In the genomic region with DNA sequence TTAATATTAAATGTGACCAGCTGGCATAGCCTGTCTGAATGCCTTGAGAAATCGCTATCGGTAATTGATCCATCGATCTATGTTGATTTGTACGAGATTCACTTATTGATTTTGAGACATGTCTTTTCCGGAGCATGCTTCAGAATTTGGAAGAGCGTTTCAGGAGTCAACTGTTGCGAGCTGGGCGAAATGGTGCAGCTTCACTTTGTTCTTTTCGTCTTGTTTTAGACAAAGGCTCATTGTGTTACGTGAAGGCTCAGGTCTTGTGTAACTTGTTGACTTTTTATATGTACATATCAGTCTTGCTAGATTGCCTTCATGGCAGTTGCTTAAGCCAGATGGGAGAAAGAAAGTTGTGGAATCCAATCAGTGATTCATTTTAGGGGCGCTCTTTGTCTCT, we compare ENCODE assay signal across 30 mouse cellular contexts. TPM values are rescaled to one million over a fixed set of nuclear protein-coding genes. Genes with fewer than 3 reads are reported as not detected.
DNase-seq lines count a peak whose midpoint lies in the region; ATAC-seq and TF ChIP-seq lines count a peak whose summit lies in the region.
"Had no signal": no experiment of that assay in that cellular context is flagged by ENCODE, and none has a peak within 500 bp of the region (broad histone marks: within the 10 kb centered on the region; RNA-seq: fewer than 3 reads in every experiment).

No protein-coding gene starts in this region.

- peaks cover 38% of the 10 kb centered on the region for H3K4me1 ChIP-seq in embryonic facial prominence, embryonic 13.5 days
- H3K4me1 ChIP-seq in embryonic facial prominence, embryonic 10.5 days = peaks cover 4% of the 10 kb centered on the region; the same call in 1 of the 2 replicates
- no peaks in the 10 kb centered on the region; the same call in 1 of the 2 replicates for H3K4me1 ChIP-seq in heart, embryonic 10.5 days
- H3K4me1 ChIP-seq in liver, adult 2 months (ENCODE audit: control insufficient read depth, insufficient read depth, low read length) = peaks cover 33% of the 10 kb centered on the region
- H3K4me1 ChIP-seq in stomach, postnatal 0 days (replicated peaks; ENCODE audit: control insufficient read depth, insufficient read depth) = no peaks in the 10 kb centered on the region

- H3K79me2 ChIP-seq in liver, adult 2 months (ENCODE audit: control insufficient read depth, insufficient read depth, low read length) = peaks cover 16% of the 10 kb centered on the region

- H3K9me3 ChIP-seq in embryonic facial prominence, embryonic 13.5 days = no peaks in the 10 kb centered on the region
- no peaks in the 10 kb centered on the region for H3K9me3 ChIP-seq in embryonic facial prominence, embryonic 10.5 days
- H3K9me3 ChIP-seq in heart, embryonic 10.5 days = no peaks in the 10 kb centered on the region
- H3K9me3 ChIP-seq in stomach, postnatal 0 days (ENCODE audit: control insufficient read depth, low read length) = no peaks in the 10 kb centered on the region
- H3K9me3 ChIP-seq: limb, embryonic 13.5 days; liver, embryonic 13.5 days had no signal

- H3K36me3 ChIP-seq in embryonic facial prominence, embryonic 13.5 days = peaks cover 26% of the 10 kb centered on the region
- H3K36me3 ChIP-seq in embryonic facial prominence, embryonic 10.5 days (replicated peaks) = peaks cover 16% of the 10 kb centered on the region
- peaks cover 36% of the 10 kb centered on the region for H3K36me3 ChIP-seq in heart, embryonic 10.5 days
- H3K36me3 ChIP-seq in liver, adult 2 months (ENCODE audit: control insufficient read depth, insufficient read depth, low read length) = peaks cover 28% of the 10 kb centered on the region
- H3K36me3 ChIP-seq in stomach, postnatal 0 days (ENCODE audit: control insufficient read depth, insufficient read depth, low read length) = peaks cover 8% of the 10 kb centered on the region; the same call in 1 of the 2 replicates

- TF ChIP-seq EP300 in stomach, postnatal 0 days (optimal IDR thresholded peaks at IDR 0.05) = no peak

- TF ChIP-seq POLR2A in liver, adult 2 months (IDR thresholded peaks at IDR 0.05; ENCODE audit: extremely low read depth, insufficient read depth, low read length) = no peak

- no peak for DNase-seq in embryonic facial prominence, embryonic 10.5 days (ENCODE audit: low spot score)
- DNase-seq in heart, adult 11 months = peak; percentile 19
- no peak for DNase-seq in heart, embryonic 10.5 days (ENCODE audit: low spot score)
- DNase-seq in liver, adult 2 months (ENCODE audit: extremely low read depth, low read depth, low spot score) = peak; percentile 71
- DNase-seq in liver = no peak
- no peak for DNase-seq in stomach, postnatal 0 days (ENCODE audit: low spot score)
- no peak for DNase-seq in left cerebral cortex, postnatal 10 days (ENCODE audit: extremely low spot score in 1 of 2, low spot score in 2 of 2)
- DNase-seq: adrenal gland, adult 2 months; adrenal gland, postnatal 36 days; cerebellum, adult 2 months; heart, postnatal 14 days; kidney, postnatal 14 days; liver, embryonic 13.5 days; lung, adult 18-20 months; lung, postnatal 4 days; midbrain, embryonic 14.5 days; thymus, postnatal 25 days had no signal

- H3K4me3 ChIP-seq in embryonic facial prominence, embryonic 13.5 days = no peak overlapping the region
- no peak overlapping the region for H3K4me3 ChIP-seq in embryonic facial prominence, embryonic 10.5 days
- no peak overlapping the region for H3K4me3 ChIP-seq in heart, embryonic 10.5 days
- H3K4me3 ChIP-seq in liver, adult 2 months (ENCODE audit: insufficient read depth, low read depth, low read length) = no peak overlapping the region
- H3K4me3 ChIP-seq in stomach, postnatal 0 days (ENCODE audit: low read depth, low read length) = no peak overlapping the region
- H3K4me3 ChIP-seq: erythroblast, embryonic 14.5 days; left cerebral cortex, adult 2 months; limb, embryonic 13.5 days; liver, embryonic 13.5 days had no signal

- intact Hi-C loops in left cerebral cortex, postnatal 10 days (cut with DNase I) = no loop called here

- no peak for TF ChIP-seq CTCF in liver, adult 2 months (IDR thresholded peaks at IDR 0.05; ENCODE audit: low read depth, low read length)
- TF ChIP-seq CTCF in stomach, postnatal 0 days (IDR thresholded peaks at IDR 0.05; ENCODE audit: low read depth) = no peak

- H3K27me3 ChIP-seq in embryonic facial prominence, embryonic 13.5 days = no peaks in the 10 kb centered on the region
- H3K27me3 ChIP-seq in embryonic facial prominence, embryonic 10.5 days (replicated peaks; ENCODE audit: low read depth, poor library complexity, severe bottlenecking) = peaks cover 98% of the 10 kb centered on the region
- no peaks in the 10 kb centered on the region for H3K27me3 ChIP-seq in heart, embryonic 10.5 days (ENCODE audit: insufficient read depth, poor library complexity, severe bottlenecking)
- no peaks in the 10 kb centered on the region for H3K27me3 ChIP-seq in liver, adult 2 months (ENCODE audit: control insufficient read depth, insufficient read depth, low read length)
- no peaks in the 10 kb centered on the region for H3K27me3 ChIP-seq in stomach, postnatal 0 days (ENCODE audit: control insufficient read depth, insufficient read depth, low read length)
- H3K27me3 ChIP-seq: CH12.LX; limb, embryonic 13.5 days had no signal

- ATAC-seq in embryonic facial prominence, embryonic 13.5 days (ENCODE audit: insufficient number of reproducible peaks, insufficient read depth, low FRiP score, low TSS enrichment, low read depth) = no peak
- peak; percentile 60; the same call in 1 of the 2 replicates for ATAC-seq in stomach, postnatal 0 days (ENCODE audit: low FRiP score, low TSS enrichment)
- ATAC-seq: activated CD4-positive, CD25-positive, alpha-beta regulatory T cell, adult 4 months; intestine, postnatal 0 days; lung, postnatal 0 days had no signal

- H3K9ac ChIP-seq in embryonic facial prominence, embryonic 13.5 days = no peak overlapping the region
- H3K9ac ChIP-seq in liver, adult 2 months (ENCODE audit: low read depth, low read length) = peak overlapping the region; percentile 47; the same call in 1 of the 2 replicates
- H3K9ac ChIP-seq in stomach, postnatal 0 days (ENCODE audit: low read length) = no peak overlapping the region
- H3K9ac ChIP-seq: limb, embryonic 13.5 days; liver, embryonic 13.5 days had no signal

- H3K4me2 ChIP-seq in embryonic facial prominence, embryonic 13.5 days = no peak overlapping the region
- H3K4me2 ChIP-seq in stomach, postnatal 0 days (replicated peaks; ENCODE audit: low read depth) = no peak overlapping the region
- H3K4me2 ChIP-seq: limb, embryonic 13.5 days; liver, embryonic 13.5 days had no signal

- 0 out of 2 replicates have a peak overlapping the region, but pooled peaks have one; percentile 17 for H3K27ac ChIP-seq in embryonic facial prominence, embryonic 13.5 days
- no peak overlapping the region for H3K27ac ChIP-seq in embryonic facial prominence, embryonic 10.5 days (replicated peaks)
- no peak overlapping the region for H3K27ac ChIP-seq in heart, embryonic 10.5 days
- H3K27ac ChIP-seq in liver, adult 2 months (replicated peaks; ENCODE audit: insufficient read depth, low read depth, low read length) = peak overlapping the region; percentile 44
- no peak overlapping the region for H3K27ac ChIP-seq in stomach, postnatal 0 days (replicated peaks)
- H3K27ac ChIP-seq: limb, embryonic 13.5 days; liver, embryonic 13.5 days had no signal

- 80% methylated on average over 11 of the region's 11 CpGs for WGBS in embryonic facial prominence, embryonic 13.5 days
- WGBS in embryonic facial prominence, embryonic 10.5 days = 73% methylated on average over 11 of the region's 11 CpGs
- WGBS in heart, embryonic 10.5 days = 87% methylated on average over 11 of the region's 11 CpGs
- WGBS in liver, adult 2 months = 29% methylated on average over 11 of the region's 11 CpGs
- WGBS in stomach, postnatal 0 days = 79% methylated on average over 11 of the region's 11 CpGs

RNA-seq across cellular contexts. Expression of gene E130114P18Rik, which starts 6.4 kb away (rescaled TPM):
- 5.0 and 7.5 TPM in 2 replicates for polyA plus RNA-seq in embryonic facial prominence, embryonic 13.5 days (2015; fragmentation: Nextera tagmentation; extraction: Ambion mirVana)
- 10.9 and 13.6 TPM in 2 replicates for polyA plus RNA-seq in embryonic facial prominence, embryonic 10.5 days (2016; fragmentation: Nextera tagmentation; extraction: Ambion mirVana)
- polyA plus RNA-seq in heart, embryonic 10.5 days (2016; fragmentation: Nextera tagmentation; extraction: Ambion mirVana) = 0.33 and 1.1 TPM in 2 replicates
- not detected in 2 replicates for total RNA-seq in liver, adult 2 months (2014; rRNA removed)
- not detected in 2 replicates for polyA plus RNA-seq in liver, adult 2 months (2012; rRNA removed)
- 1.2 and 1.9 TPM in 2 replicates for polyA plus RNA-seq in stomach, postnatal 0 days (2015; fragmentation: Nextera tagmentation; extraction: Ambion mirVana)
- 1 to 10 TPM; 6.1 to 6.9 TPM for total RNA-seq in left cerebral cortex, postnatal 10 days (2021)
- total RNA-seq: adrenal gland, adult 2 months; adrenal gland, postnatal 36 days; CH12.LX; ES-E14; gastrocnemius, adult 8-10 months; heart, postnatal 14 days; megakaryocyte-erythroid progenitor cell, adult 5-6 weeks; monocyte, adult 5-6 weeks had no signal
- polyA plus RNA-seq: activated CD4-positive, CD25-positive, alpha-beta regulatory T cell, adult 4 months; C2C12; erythroblast, embryonic 14.5 days had no signal

RNA-seq across cellular contexts. Expression of gene Nfia, which starts 11.7 kb away (rescaled TPM):
- polyA plus RNA-seq in embryonic facial prominence, embryonic 13.5 days (2015; fragmentation: Nextera tagmentation; extraction: Ambion mirVana) = 59.9 and 71.0 TPM in 2 replicates
- 8.0 and 17.0 TPM in 2 replicates for polyA plus RNA-seq in embryonic facial prominence, embryonic 10.5 days (2016; fragmentation: Nextera tagmentation; extraction: Ambion mirVana)
- 14.4 and 19.6 TPM in 2 replicates for polyA plus RNA-seq in heart, embryonic 10.5 days (2016; fragmentation: Nextera tagmentation; extraction: Ambion mirVana)
- 12.5 and 20.0 TPM in 2 replicates for total RNA-seq in liver, adult 2 months (2014; rRNA removed)
- 31.7 and 32.2 TPM in 2 replicates for polyA plus RNA-seq in liver, adult 2 months (2012; rRNA removed)
- 24.7 and 26.0 TPM in 2 replicates for polyA plus RNA-seq in stomach, postnatal 0 days (2015; fragmentation: Nextera tagmentation; extraction: Ambion mirVana)
- 10 to 100 TPM; 76.4 to 79.5 TPM for total RNA-seq in left cerebral cortex, postnatal 10 days (2021)
- total RNA-seq: CH12.LX had no signal

Comparison
In these comparisons a context has a peak if more than half of its experiments do, and no peak if none do; other contexts are left out.
1. H3K27ac ChIP-seq: peak in embryonic facial prominence, embryonic 13.5 days (single experiment) and liver, adult 2 months (single experiment); none in embryonic facial prominence, embryonic 10.5 days (single experiment), heart, embryonic 10.5 days (single experiment) and stomach, postnatal 0 days (single experiment).
2. DNase-seq: peak in heart, adult 11 months (single experiment) and liver, adult 2 months (single experiment); none in embryonic facial prominence, embryonic 10.5 days (single experiment), heart, embryonic 10.5 days (single experiment), liver (single experiment), stomach, postnatal 0 days (single experiment) and left cerebral cortex, postnatal 10 days (0 of 2).